In the genomic region with DNA sequence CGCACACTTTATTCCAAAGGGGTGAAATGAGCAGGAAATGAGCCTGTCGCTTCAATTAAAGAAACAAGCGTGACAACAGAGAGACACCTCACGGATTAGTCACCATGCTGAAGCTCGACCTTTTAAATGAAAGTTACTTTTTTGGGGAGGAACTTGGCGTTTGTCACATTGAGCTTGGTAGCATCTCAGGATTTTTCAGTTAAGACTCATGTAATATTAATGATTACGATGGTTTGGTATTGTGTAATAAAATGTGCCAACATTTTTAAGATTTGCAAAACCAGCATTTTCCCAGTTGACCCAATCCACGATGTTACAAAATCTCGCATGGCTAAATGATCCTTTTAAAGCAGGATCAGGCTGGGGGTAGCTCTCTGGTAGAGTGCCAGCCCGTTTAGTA, we compare ENCODE assay signal across 24 mouse cellular contexts.
DNase-seq lines count a peak whose midpoint lies in the region; ATAC-seq and TF ChIP-seq lines count a peak whose summit lies in the region.
"Had no signal": no experiment of that assay in that cellular context is flagged by ENCODE, and none has a peak within 500 bp of the region (broad histone marks: within the 10 kb centered on the region; RNA-seq: fewer than 3 reads in every experiment).

No protein-coding gene starts in this region.

- H3K4me1 ChIP-seq in forebrain, postnatal 0 days (ENCODE audit: insufficient read depth), result no peaks in the 10 kb centered on the region
- H3K4me1 ChIP-seq in forebrain, embryonic 11.5 days (replicated peaks; ENCODE audit: control insufficient read depth, insufficient read depth, low read length), result peaks cover 2% of the 10 kb centered on the region; the same call in 1 of the 2 replicates
- H3K4me1 ChIP-seq in midbrain, postnatal 0 days (ENCODE audit: insufficient read depth, low read length), result no peaks in the 10 kb centered on the region
- peaks cover 21% of the 10 kb centered on the region for H3K4me1 ChIP-seq in midbrain, embryonic 10.5 days

- TF ChIP-seq CTCF in forebrain, postnatal 0 days (IDR thresholded peaks at IDR 0.05; ENCODE audit: low read depth), result no peak
- TF ChIP-seq CTCF in midbrain, postnatal 0 days (IDR thresholded peaks at IDR 0.05), result no peak
- TF ChIP-seq CTCF in Patski (IDR thresholded peaks at IDR 0.05), result no peak

- H3K4me3 ChIP-seq in forebrain, postnatal 0 days (ENCODE audit: low read depth, low read length), result no peak overlapping the region
- no peak overlapping the region for H3K4me3 ChIP-seq in forebrain, embryonic 11.5 days (ENCODE audit: low read depth, low read length)
- H3K4me3 ChIP-seq in midbrain, postnatal 0 days (ENCODE audit: low read depth, low read length), result no peak overlapping the region
- no peak overlapping the region for H3K4me3 ChIP-seq in midbrain, embryonic 10.5 days
- H3K4me3 ChIP-seq: embryonic facial prominence, embryonic 13.5 days; heart, adult 2 months; heart, embryonic 15.5 days; hindbrain, embryonic 10.5 days had no signal

- CTCF ChIA-PET in Patski (lab: Charles Lee), result interaction anchor here (1.3 kb wide), 1 partner anchor 8 kb away, joined by 4 read pairs; no protein-coding TSS in a partner anchor

- no peaks in the 10 kb centered on the region for H3K36me3 ChIP-seq in forebrain, postnatal 0 days (ENCODE audit: insufficient read depth)
- H3K36me3 ChIP-seq in forebrain, embryonic 11.5 days (ENCODE audit: control insufficient read depth, insufficient read depth, low read length), result no peaks in the 10 kb centered on the region
- H3K36me3 ChIP-seq in midbrain, postnatal 0 days (ENCODE audit: insufficient read depth, low read length), result no peaks in the 10 kb centered on the region
- no peaks in the 10 kb centered on the region for H3K36me3 ChIP-seq in midbrain, embryonic 10.5 days
- H3K36me3 ChIP-seq: G1E; heart, embryonic 15.5 days; hindbrain, embryonic 10.5 days had no signal

- POLR2A ChIA-PET in Patski (lab: Charles Lee), result interaction anchor here (0.5 to 0.7 kb wide), 2 partner anchors 128 to 225 kb away, joined by 3 read pairs; no protein-coding TSS in a partner anchor

- H3K4me2 ChIP-seq in forebrain, postnatal 0 days (ENCODE audit: low read depth), result no peak overlapping the region
- no peak overlapping the region for H3K4me2 ChIP-seq in forebrain, embryonic 11.5 days (ENCODE audit: low read depth, low read length, severe bottlenecking)
- H3K4me2 ChIP-seq in midbrain, postnatal 0 days (ENCODE audit: low read depth, low read length, poor library complexity, severe bottlenecking), result peak overlapping the region; percentile 10; the same call in 1 of the 2 replicates
- H3K4me2 ChIP-seq: embryonic facial prominence, embryonic 13.5 days; heart, embryonic 11.5 days; heart, embryonic 15.5 days; hindbrain, embryonic 14.5 days had no signal

- 42% methylated on average over 10 of the region's 10 CpGs for WGBS in forebrain, postnatal 0 days
- 81% methylated on average over 10 of the region's 10 CpGs for WGBS in forebrain, embryonic 11.5 days
- 32% methylated on average over 10 of the region's 10 CpGs for WGBS in midbrain, postnatal 0 days
- 72% methylated on average over 10 of the region's 10 CpGs for WGBS in midbrain, embryonic 10.5 days

- H3K9ac ChIP-seq in forebrain, postnatal 0 days, result no peak overlapping the region
- no peak overlapping the region for H3K9ac ChIP-seq in forebrain, embryonic 11.5 days (ENCODE audit: low read length)
- no peak overlapping the region for H3K9ac ChIP-seq in midbrain, postnatal 0 days (replicated peaks; ENCODE audit: low read length, poor library complexity, severe bottlenecking)
- H3K9ac ChIP-seq: embryonic facial prominence, embryonic 13.5 days; heart, embryonic 15.5 days; hindbrain, embryonic 14.5 days had no signal

- H3K27ac ChIP-seq in forebrain, postnatal 0 days (ENCODE audit: low read depth, low read length), result no peak overlapping the region
- no peak overlapping the region for H3K27ac ChIP-seq in forebrain, embryonic 11.5 days (ENCODE audit: low read depth, low read length)
- H3K27ac ChIP-seq in midbrain, postnatal 0 days (ENCODE audit: low read depth, low read length), result no peak overlapping the region
- H3K27ac ChIP-seq in midbrain, embryonic 10.5 days (replicated peaks), result no peak overlapping the region
- H3K27ac ChIP-seq: embryonic facial prominence, embryonic 13.5 days; heart, adult 2 months; heart, embryonic 15.5 days; hindbrain, embryonic 10.5 days; hindbrain, embryonic 14.5 days had no signal

- in situ Hi-C loops in Patski (cut with MboI; ENCODE audit: low pct_unique_long_range_greater_than_20kb), result no loop called here

- no peak for DNase-seq in forebrain, postnatal 0 days
- DNase-seq in forebrain, embryonic 11.5 days (ENCODE audit: low spot score), result no peak
- no peak for DNase-seq in midbrain, postnatal 0 days (ENCODE audit: low spot score)
- DNase-seq in midbrain, embryonic 10.5 days (ENCODE audit: low spot score), result no peak
- DNase-seq in Patski (ENCODE audit: low read depth, low spot score), result no peak
- no peak for DNase-seq in gastrocnemius, adult 18-20 months (ENCODE audit: low spot score)
- DNase-seq in cerebellum, adult 9-11 months, result no peak
- DNase-seq: adrenal gland, postnatal 10 days; B cell, adult 2 months; cerebellum, adult 11-12 months; cerebellum, adult 9-10 months; cerebellum, postnatal 36 days; gastrocnemius, postnatal 10 days; heart, adult 2 months; heart, postnatal 14 days had no signal

- no peaks in the 10 kb centered on the region for H3K27me3 ChIP-seq in forebrain, postnatal 0 days (ENCODE audit: insufficient read depth, low read length)
- H3K27me3 ChIP-seq in forebrain, embryonic 11.5 days (ENCODE audit: control insufficient read depth, insufficient read depth, low read length), result no peaks in the 10 kb centered on the region
- H3K27me3 ChIP-seq in midbrain, postnatal 0 days (ENCODE audit: insufficient read depth, low read length), result no peaks in the 10 kb centered on the region
- no peaks in the 10 kb centered on the region for H3K27me3 ChIP-seq in midbrain, embryonic 10.5 days (ENCODE audit: low read depth, poor library complexity, severe bottlenecking)
- H3K27me3 ChIP-seq in Patski, result no peaks in the 10 kb centered on the region
- H3K27me3 ChIP-seq: embryonic facial prominence, embryonic 13.5 days; heart, embryonic 15.5 days had no signal

- peak; percentile 32; the same call in 1 of the 2 replicates for ATAC-seq in forebrain, postnatal 0 days
- ATAC-seq in forebrain, embryonic 11.5 days (replicated peaks; ENCODE audit: low FRiP score), result no peak
- no peak for ATAC-seq in midbrain, postnatal 0 days (ENCODE audit: low FRiP score)
- peak; percentile 8 for ATAC-seq in Patski
- ATAC-seq in granulocyte monocyte progenitor cell, adult 5-6 weeks (replicated peaks; ENCODE audit: poor library complexity, severe bottlenecking), result peak; percentile 36
- ATAC-seq: CD4-positive, CD25-positive, alpha-beta regulatory T cell, adult 4 months; forebrain, embryonic 14.5 days had no signal

- no peaks in the 10 kb centered on the region for H3K9me3 ChIP-seq in forebrain, postnatal 0 days (ENCODE audit: low read length)
- no peaks in the 10 kb centered on the region for H3K9me3 ChIP-seq in forebrain, embryonic 11.5 days (ENCODE audit: control insufficient read depth, low read length)
- H3K9me3 ChIP-seq in midbrain, postnatal 0 days (ENCODE audit: low read length), result no peaks in the 10 kb centered on the region
- H3K9me3 ChIP-seq in midbrain, embryonic 10.5 days (replicated peaks), result no peaks in the 10 kb centered on the region
- H3K9me3 ChIP-seq: embryonic facial prominence, embryonic 13.5 days; G1E; heart, embryonic 15.5 days; hindbrain, embryonic 10.5 days had no signal

Comparison
In these comparisons a context has a peak if more than half of its experiments do, and no peak if none do; other contexts are left out.
1. ATAC-seq: peak in forebrain, postnatal 0 days (single experiment), Patski (single experiment) and granulocyte monocyte progenitor cell, adult 5-6 weeks (single experiment); none in forebrain, embryonic 11.5 days (single experiment) and midbrain, postnatal 0 days (single experiment).